Mouse (Mus musculus) adrenal gland, adult 2 months (tissue): Measurements from ENCODE around the gene Prpf18. TPM values are rescaled to one million over a fixed set of nuclear protein-coding genes. Genes with fewer than 3 reads are reported as not detected.

Experiments
- DNase-seq: peaks from one replicate; pipeline ENCODE4 v3.0.0; 2021
- polyA plus RNA-seq: library from polyadenylated mRNA; depleted of rRNA; stranded (reverse); fragments of >200 nt; gene quantifications from 2 replicates; pipeline ENCODE4 v1.2.3, GENCODE M21; 2012; rRNA removed
- total RNA-seq, 2 experiments: library from RNA; stranded (reverse); gene quantifications; 2 replicates each; pipeline ENCODE4 v1.2.3; 2021

Gene Prpf18
- total and polyA plus RNA-seq, 3 experiments, result 4.6 to 41.5 (median 36.9) TPM

DNA sequence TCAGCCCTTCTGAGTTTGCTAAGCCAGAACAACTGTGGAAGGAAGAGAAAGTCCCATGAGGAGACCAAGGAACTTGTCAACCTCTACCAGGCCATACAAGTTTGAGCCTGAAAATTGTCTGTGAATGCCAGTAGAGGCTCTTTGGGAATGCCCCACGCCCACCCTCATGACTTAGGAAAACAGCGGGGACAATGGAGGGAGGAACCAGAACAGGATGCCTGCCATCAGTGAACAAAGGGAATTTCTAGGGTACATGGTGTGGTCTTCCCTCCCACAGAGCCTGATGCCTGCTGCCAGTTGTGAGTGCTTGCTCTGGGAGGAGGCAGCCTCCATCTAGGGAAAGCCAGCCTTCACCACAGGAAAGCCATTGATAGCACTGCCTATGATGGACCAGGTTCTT, 76.8 kb downstream of the Prpf18 start:
- DNase-seq, result no peak

DNA sequence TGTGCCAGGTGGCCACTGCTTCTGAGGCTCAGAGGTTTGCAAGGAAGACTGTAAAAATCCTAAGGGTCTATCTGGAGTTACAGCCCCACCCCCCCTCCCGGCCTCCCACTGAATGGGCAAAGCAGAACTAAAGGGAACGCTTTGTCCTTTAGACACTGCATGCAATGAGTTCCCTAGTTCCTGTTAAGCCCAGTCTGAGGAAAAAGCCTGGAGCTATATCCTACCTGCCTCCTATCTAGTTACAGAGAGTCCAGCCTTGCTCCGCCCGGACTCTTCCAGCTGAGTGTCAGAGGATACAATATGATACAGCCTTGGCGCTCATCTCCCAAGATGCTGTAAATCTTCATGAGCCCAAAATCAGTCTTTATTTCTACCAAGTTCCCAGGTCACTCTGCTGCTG, 77.7 kb downstream of the Prpf18 start:
- DNase-seq, result no peak

GRCm38 (mm10) chr2:4573386-4573785, 78.5 kb downstream of the Prpf18 start:
- no peak for DNase-seq

DNA sequence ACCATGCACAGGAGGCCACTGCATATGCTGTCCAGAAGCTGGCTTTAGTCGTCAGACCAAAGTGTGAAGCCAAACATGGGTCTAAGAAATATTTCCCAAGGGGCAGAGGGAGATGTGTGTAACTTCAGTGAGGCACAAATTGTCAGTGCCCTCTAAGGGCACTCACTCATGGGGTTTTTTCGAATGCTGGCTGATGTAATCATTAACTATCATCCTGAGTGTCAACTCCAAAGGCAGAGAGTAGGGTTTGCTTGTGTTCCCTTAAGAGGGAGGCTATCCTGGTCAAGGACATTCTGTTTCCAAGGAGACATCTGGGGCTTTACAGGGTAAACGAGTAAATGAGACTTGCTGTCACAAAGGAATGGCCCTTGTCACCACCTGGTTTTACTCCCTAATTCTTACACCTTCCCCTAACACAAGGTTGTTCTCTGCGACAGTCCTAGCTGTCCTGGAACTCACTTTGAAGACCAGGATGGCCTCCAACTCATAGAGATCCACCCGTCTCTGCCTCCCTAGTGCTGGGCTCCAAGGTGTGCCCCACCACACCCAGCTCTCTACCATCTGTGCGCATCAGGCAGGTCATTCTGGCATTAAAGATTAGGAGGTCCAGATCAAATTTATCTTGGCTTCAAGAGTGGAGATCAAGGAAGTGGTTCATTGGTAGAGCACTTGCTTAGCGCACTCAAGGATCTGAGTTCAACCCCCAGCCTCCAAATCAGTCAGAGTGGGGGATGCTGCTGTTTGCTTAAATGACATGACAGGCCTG, 79.2 kb downstream of the Prpf18 start:
- no peak for DNase-seq

Other genes starting within 250 kb of the Prpf18 start
- 10 to 100 TPM; 16.2 to 18.7 TPM for gene Bend7, start 65.7 kb upstream of the Prpf18 start, total RNA-seq
- gene Bend7, start 65.7 kb upstream of the Prpf18 start, polyA plus RNA-seq, result 9.9 and 12.9 TPM in 2 replicates
- gene Sephs1, start 229.5 kb upstream of the Prpf18 start, total RNA-seq, result 10 to 100 TPM; 39.9 to 46.9 TPM
- gene Sephs1, start 229.5 kb upstream of the Prpf18 start, polyA plus RNA-seq, result 15.2 and 15.8 TPM in 2 replicates